Mouse (Mus musculus): Measurements from ENCODE around the gene Lgr6. TPM values are rescaled to one million over a fixed set of nuclear protein-coding genes. Genes with fewer than 3 reads are reported as not detected.

Lgr6 gene
- 0.06 to 0.19 TPM in 2 of 4 replicates, not detected in the others for total RNA-seq (2023; ENCODE audit: inconsistent age)

GRCm38 (mm10) chr1:135105124-135105523 lies at the start of gene Lgr6:
Gene Lgr6, minus strand, starts transcription at chr1:135105276.

GRCm38 (mm10) chr1:135146077-135146945 lies 41.2 kb upstream of the Lgr6 start, which contains the start of gene Arl8a:
Gene Arl8a, plus strand, starts transcription at chr1:135146824.

GRCm38 (mm10) chr1:135132473-135132872 lies 27.4 kb upstream of the Lgr6 start, which contains the start of gene Ptpn7:
Gene Ptpn7, plus strand, starts transcription at chr1:135132700.

GRCm38 (mm10) chr1:134962053-134962803 lies 142.8 kb downstream of the Lgr6 start, which contains the start of gene Ube2t:
Gene Ube2t, plus strand, starts transcription at chr1:134962565.

GRCm38 (mm10) chr1:134955637-134956176 lies 149.4 kb downstream of the Lgr6 start, which contains the start of gene Ppp1r12b:
Gene Ppp1r12b, minus strand, starts transcription at chr1:134955942.

Other genes starting within 250 kb of the Lgr6 start
- 15.6 to 18.7 TPM (median 17.3 TPM) in 4 replicates for gene Ppp1r12b, start 149.3 kb downstream of the Lgr6 start, total RNA-seq (2023; ENCODE audit: inconsistent age)
- gene Ube2t, start 142.7 kb downstream of the Lgr6 start, total RNA-seq (2023; ENCODE audit: inconsistent age), result 12.2 to 20.4 TPM (median 13.1 TPM) in 4 replicates
- gene Ptpn7, start 27.4 kb upstream of the Lgr6 start, total RNA-seq (2023; ENCODE audit: inconsistent age), result 35.6 to 37.3 TPM (median 36.4 TPM) in 4 replicates
- 96.8 to 107 TPM (median 104 TPM) in 4 replicates for gene Arl8a, start 41.5 kb upstream of the Lgr6 start, total RNA-seq (2023; ENCODE audit: inconsistent age)
- gene Gpr37l1, start 62.4 kb upstream of the Lgr6 start, total RNA-seq (2023; ENCODE audit: inconsistent age), result not detected in 4 replicates
- gene Elf3, start 153.3 kb upstream of the Lgr6 start, total RNA-seq (2023; ENCODE audit: inconsistent age), result not detected in 4 replicates
- 21.9 to 27.3 TPM (median 25.0 TPM) in 4 replicates for gene Rnpep, start 178.8 kb upstream of the Lgr6 start, total RNA-seq (2023; ENCODE audit: inconsistent age)
- 47.0 to 59.9 TPM (median 51.2 TPM) in 4 replicates for gene Timm17a, start 208.5 kb upstream of the Lgr6 start, total RNA-seq (2023; ENCODE audit: inconsistent age)
- not detected in 4 replicates for gene Lmod1, start 219.5 kb upstream of the Lgr6 start, total RNA-seq (2023; ENCODE audit: inconsistent age)